Mouse (Mus musculus) thymus, adult 2 months (tissue): Measurements from ENCODE around the gene Abcb1b.

Source experiments
- CTCF ChIP-seq: fragments of 200-500 bp; IDR thresholded peaks from 2 replicates; pipeline ENCODE4 v1.5.1; 2012; ENCODE audit warnings: mild to moderate bottlenecking, control low read depth, low read length, moderate library complexity, borderline replicate concordance; ENCODE audit not compliant: control insufficient read depth, poor library complexity, insufficient read depth; ENCODE audit errors: extremely low read depth
- POLR2A ChIP-seq: fragments of 200-500 bp; IDR thresholded peaks from 2 replicates; pipeline ENCODE4 v1.6.1; 2012; ENCODE audit warnings: mild to moderate bottlenecking, low read length, control low read depth, moderate library complexity; ENCODE audit not compliant: control insufficient read depth, poor library complexity, insufficient read depth; ENCODE audit errors: extremely low read depth

- TF ChIP-seq POLR2A (no peak), CTCF (no peak)
These were observed 104.3 kb downstream of the Abcb1b start for GRCm38 (mm10) chr5:8902141-8902817.
